Mouse (Mus musculus) A20 (cell line): Measurements from ENCODE around the gene Tex2.
"Not testable (repeated sequence)": the region's sequence is repeated elsewhere in the genome, so short reads cannot be mapped to it uniquely, and the experiment has no call there.

Experiments used
- DNase-seq: peaks from one replicate; pipeline ENCODE4 v3.0.0-alpha.2; 2011; ENCODE audit warnings: low read depth, low spot score

Gene Tex2

DNA sequence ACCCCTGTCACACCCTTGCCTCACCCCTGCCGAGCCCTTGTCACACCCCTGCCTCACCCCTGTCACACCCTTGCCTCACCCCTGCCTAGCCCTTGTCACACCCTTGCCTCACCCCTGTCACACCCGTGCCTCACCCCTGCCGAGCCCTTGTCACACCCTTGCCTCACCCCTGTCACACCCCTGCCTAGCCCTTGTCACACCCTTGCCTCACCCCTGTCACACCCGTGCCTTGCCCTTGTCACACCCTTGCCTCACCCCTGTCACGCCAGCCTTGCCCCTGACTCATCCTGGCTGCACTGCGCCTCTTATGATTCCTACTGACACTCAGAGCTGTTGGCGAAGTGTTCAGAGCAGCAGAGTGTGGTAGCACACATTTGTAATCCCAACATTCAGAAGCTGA, 105.6 kb downstream of the Tex2 start:
- no peak for DNase-seq

DNA sequence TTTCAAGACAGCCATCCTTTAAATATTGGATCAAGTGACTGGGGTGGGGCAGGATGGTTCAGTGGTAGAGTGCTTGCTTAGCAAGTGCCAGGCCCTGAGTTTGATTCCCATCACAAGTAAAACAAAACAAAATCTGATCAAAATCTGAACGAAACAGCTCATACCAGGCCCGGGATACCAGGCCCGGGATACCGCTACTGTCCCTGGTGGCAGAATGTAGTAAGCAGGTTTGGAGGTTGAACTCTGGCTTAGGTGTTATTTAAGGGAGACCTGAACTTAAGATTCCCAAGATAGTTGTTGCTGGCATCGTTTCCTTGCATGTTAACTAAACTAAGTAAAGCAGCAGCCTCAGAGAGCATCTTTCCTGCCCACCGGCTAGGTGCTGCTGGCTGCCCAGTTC, 107.0 kb downstream of the Tex2 start:
- no peak for DNase-seq

- no peak for DNase-seq
Observed at GRCm38 (mm10) chr11:106504129-106504528, 109.1 kb downstream of the Tex2 start.

GRCm38 (mm10) chr11:106503425-106503717, 109.9 kb downstream of the Tex2 start:
- no peak for DNase-seq

- DNase-seq: peak; percentile 58
Observed at GRCm38 (mm10) chr11:106502631-106503424, 110.4 kb downstream of the Tex2 start.

DNA sequence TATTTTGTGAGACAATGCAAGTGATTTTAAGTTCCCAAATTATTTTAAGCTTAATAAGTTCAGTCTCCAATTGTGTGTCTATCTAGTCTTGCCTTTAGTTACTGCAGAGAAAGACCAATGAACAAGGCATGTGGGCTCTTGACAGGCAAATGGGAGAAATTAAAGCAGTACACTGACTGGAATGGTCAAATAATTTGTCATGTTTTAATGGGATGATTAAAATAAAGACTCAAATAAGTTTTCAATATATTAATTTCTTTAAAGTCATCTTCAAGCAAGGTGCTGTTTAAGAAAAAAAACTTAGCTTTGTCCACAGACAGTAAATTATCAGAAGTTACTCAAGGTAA, 111.1 kb downstream of the Tex2 start:
- no peak for DNase-seq

DNA sequence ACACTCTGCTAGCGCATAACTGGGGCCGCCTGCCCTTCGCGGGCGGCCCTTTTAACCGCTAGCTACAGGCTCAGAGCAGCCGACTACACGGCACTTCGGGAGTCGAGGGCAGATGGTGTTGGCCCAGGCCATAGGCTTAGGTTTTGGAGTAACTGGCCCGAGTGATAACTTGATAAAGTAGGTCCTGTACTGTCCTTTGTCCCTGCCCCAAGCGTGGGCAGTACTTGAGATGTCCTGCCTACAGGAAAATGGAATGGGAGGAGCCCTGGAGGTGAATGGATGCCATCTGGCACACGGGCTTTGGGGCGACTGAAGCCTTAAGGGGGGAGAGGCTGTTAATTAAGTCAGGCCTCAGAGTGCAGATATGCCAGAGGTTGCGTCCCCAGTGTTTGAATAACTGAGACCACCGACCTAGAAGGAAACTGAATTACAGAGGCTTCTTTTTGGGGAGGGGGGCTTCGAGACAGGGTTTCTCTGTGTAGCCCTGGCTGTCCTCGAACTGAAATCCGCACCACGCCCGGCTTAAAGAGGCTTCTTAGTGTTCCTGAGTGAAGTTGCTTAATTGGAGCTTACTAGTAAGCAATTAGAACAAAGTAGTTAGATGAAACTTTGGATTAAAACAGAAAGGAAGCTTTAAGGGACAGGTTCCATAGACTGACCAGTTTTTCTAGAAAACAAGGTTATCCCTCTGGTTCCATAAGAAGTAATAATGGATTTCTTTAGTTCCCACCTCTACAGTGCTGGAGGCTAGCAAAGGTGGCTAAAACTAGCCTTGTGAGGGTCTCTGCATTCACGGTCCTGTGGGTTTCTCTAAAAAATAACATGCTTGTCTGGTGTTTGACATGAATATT, 111.7 kb downstream of the Tex2 start:
- peak; percentile 69 for DNase-seq

GRCm38 (mm10) chr11:106500393-106501307, 112.6 kb downstream of the Tex2 start:
- peak; percentile 96 for DNase-seq

DNA sequence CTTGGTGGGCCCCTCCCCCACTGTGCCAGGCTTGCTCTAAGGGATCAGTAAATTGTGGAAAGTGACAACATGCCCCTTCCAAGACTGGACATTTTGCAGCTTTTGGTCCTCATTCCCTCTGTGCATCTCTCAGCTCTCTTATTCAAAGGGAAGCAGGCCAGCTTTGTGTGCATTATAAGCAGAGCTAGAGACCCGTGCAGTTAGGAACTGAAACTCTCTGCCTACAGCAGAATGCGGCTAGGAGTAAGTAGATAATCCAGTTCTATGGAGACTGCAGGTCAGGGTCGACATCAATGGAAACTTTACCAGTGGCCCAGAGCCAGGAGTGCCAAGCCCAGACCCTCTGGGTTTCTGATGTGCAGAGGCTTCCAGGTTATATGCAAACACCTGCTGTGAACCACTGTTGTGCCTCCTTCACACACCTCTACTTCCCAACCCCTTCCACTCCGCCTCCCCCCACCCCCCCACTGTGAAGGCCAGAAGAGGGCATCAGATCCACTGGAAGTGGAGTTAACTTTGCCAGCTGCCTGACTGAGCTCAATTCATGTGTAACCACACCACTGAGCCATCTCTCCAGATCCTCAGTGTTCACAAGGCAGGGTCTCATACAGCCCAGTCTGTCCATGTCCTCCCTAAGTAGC, 114.4 kb downstream of the Tex2 start:
- DNase-seq: peak; percentile 71

GRCm38 (mm10) chr11:106497926-106498325, 115.3 kb downstream of the Tex2 start:
- DNase-seq: peak; percentile 45

GRCm38 (mm10) chr11:106497009-106497408, 116.2 kb downstream of the Tex2 start:
- DNase-seq: not testable (repeated sequence)

DNA sequence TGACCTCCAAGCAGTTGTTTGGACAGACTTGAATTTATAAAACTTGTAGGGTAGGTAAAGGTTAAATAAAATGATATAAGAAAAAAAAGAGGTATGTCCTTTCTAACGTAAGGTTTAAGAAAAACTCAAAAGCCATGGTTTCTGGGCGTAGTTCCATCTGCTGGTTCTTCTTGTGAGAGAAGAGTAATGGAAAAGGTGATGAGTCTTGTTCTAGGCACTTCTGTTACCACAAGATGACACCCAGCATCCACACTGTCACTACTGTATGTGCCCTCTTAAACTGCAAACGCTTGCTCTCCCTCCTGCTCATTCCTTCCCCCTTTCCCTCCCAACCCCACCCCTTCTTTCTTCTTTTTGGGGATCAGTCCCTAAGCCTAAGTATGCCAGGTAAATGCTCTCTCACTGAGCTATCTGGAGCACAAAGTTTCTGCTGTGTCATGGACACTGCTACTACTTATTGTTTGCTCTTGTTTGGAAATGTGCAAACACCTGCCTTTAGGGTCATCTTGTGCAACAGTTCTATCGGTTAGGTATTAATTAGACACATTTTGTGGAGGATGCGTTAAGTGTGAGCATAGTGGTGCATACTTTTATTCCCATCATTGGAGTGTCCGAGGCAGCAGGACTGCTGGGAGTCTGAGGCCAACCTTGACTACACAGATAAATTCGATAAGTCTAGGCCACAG, 120.1 kb downstream of the Tex2 start:
- DNase-seq: no peak

DNA sequence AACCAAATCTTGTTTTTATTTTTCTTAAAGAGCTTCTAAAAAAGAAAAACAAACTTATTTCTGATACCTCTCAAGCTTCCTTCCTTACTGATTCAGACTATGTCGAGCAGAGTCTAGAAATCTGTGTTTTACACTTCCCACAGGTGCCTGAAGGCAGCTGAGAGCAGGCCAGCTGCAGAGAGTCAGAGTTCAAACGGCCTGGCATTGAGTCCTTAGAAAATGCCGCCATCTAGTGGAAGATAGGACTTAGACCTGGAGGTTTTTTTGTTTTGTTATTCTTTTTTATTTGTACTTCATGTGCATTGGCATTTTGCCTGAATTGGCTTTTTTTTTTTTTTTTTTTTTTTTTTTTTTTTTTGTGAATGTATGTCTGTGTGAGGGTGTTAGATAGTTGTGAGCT, 121.8 kb downstream of the Tex2 start:
- peak; percentile 86 for DNase-seq

- DNase-seq: not testable (repeated sequence)
Observed at GRCm38 (mm10) chr11:106490600-106490999, 122.6 kb downstream of the Tex2 start.

- no peak for DNase-seq
Observed at GRCm38 (mm10) chr11:106490057-106490456, 123.2 kb downstream of the Tex2 start.

GRCm38 (mm10) chr11:106489036-106489693, 124.1 kb downstream of the Tex2 start:
- no peak for DNase-seq

DNA sequence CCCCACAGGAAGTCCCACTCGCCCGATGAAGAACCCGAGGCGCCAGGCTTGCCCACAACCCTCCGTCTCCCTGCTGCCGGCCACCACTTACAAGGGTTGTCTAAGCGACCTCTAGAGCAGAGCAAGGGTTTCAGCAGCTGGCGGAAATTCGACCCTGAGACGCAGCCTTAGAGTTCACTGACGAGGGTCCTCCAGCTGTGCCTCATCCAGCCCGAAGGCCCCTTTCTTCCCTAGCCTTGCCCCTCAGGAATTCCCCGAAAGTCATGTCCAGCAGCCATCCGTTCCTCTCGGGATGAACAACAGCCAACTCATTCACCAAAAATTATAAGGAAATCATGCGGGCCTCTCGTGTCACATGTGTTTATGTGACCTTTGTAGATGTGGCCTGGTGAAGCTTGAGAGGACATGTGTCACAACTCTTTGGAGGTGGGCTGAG, 125.1 kb downstream of the Tex2 start:
- DNase-seq: no peak

GRCm38 (mm10) chr11:106487733-106488115, 125.5 kb downstream of the Tex2 start, which contains the start of gene Ern1:
Gene Ern1 (minus strand): TSS chr11:106487852.
- peak; percentile 96 for DNase-seq

GRCm38 (mm10) chr11:106486866-106487732, 126.1 kb downstream of the Tex2 start:
- peak; percentile 53 for DNase-seq
